Mouse (Mus musculus): ENCODE measurements at regions not wholly inside any gene's neighbourhood (a gene's known extent, or its start where the extent isn't known, plus 50 kb on each side); places are given as distances from the start of the nearest gene placed in this dataset.

- TF ChIP-seq CTCF (conservative IDR thresholded peaks at IDR 0.05; ENCODE audit: low read length) = no peak
- TF ChIP-seq POU5F1 (IDR thresholded peaks at IDR 0.05; ENCODE audit: borderline replicate concordance, low read length) = no peak
Measured at GRCm38 (mm10) chr14:61678107-61678506, 70.8 kb downstream of the Kcnrg start.
